Mouse (Mus musculus) left cerebral cortex, postnatal 14 days (tissue): Measurements from ENCODE around the gene Cox4i1. TPM values are rescaled to one million over a fixed set of nuclear protein-coding genes. Genes with fewer than 3 reads are reported as not detected.

Source experiments
- DNase-seq, 2 experiments: peaks; one replicate each; pipeline ENCODE4 v3.0.0; 2021 to 2022; ENCODE audit warnings: low spot score in 2 of 2, mixed read lengths in 1 of 2
- intact Hi-C: fragments of 180-260 bp; cut with DNase I; formaldehyde crosslinking; loops from one replicate; pipeline ENCODE4 v1.15.1; 2025
- total RNA-seq, 2 experiments: library from RNA; stranded (reverse); gene quantifications; 2 replicates each; pipeline ENCODE4 v1.2.3; 2021

Cox4i1 gene
- total RNA-seq, 2 experiments from 2014 or later: 1,181 to 1,191 TPM

DNA sequence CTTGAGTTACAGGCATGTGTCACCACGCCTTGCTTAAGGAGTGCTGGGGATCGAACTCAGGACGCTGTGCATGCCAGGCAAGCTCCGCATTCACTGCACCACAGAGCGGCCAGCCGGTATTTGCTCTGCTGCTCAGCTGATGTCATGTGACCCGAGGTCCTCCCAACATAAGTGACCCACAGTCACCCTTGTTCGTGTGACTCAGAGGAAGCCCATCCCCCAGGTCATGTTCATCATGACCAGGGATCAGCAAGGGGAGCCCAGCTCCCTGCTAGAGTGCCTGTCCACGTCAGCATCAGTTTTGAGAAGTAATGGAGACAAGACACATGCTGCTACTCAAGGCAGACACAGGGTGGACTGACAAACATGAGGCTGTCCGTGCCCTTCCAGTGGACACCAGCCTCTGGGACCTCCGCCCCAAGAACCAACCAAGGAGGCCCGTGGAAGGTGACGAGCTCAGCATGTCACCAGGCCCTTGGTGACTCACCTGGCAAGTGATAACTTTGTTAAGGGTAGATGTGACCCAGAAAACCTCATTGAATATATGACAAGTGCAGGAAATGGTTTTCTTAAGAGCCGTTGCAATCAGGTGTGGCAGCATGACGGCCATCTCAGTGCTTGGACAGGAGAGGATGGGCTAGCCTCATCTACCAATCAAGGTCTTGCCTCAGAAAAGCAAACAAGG is 48.1 kb downstream of the Cox4i1 start:
- DNase-seq: no peak
- intact Hi-C loops: no loop called here

- DNase-seq: no peak
- intact Hi-C loops: no loop called here
Observed at GRCm38 (mm10) chr8:120719586-120720236, 51.7 kb downstream of the Cox4i1 start.

DNA sequence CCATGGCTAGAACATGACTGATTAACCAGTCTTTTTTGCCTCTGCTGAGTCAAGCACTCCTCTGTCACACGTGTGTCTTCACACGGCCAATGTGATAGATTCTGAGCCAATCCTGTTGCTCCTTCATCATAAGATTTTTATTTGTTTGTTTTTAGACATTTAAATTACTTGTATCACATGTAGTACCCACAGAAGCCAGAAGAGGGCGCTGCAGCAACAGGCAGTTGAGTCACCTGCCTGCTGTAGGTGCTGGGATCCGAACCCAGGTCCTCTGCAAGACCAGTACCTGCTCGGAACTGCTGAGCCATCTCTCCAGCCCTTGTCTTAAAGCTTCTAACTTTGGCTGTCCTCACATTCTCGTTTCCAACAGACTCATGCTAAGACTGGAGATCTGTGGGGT is 55.0 kb downstream of the Cox4i1 start:
- intact Hi-C loops: no loop called here
- no peak for DNase-seq

Other genes starting within 250 kb of the Cox4i1 start
- 1 to 10 TPM; 1.2 to 1.4 TPM for gene Gins2, start 78.9 kb upstream of the Cox4i1 start, total RNA-seq
- gene 1190005I06Rik, start 20.6 kb upstream of the Cox4i1 start, total RNA-seq: 1 to 10 TPM; 5.7 to 6.7 TPM
- gene Gm27021, start 143 bp upstream of the Cox4i1 start, total RNA-seq: not detected
- gene Emc8, start 351 bp downstream of the Cox4i1 start, total RNA-seq: 10 to 100 TPM; 72.6 to 78.6 TPM
- gene Irf8, start 68.1 kb downstream of the Cox4i1 start, total RNA-seq: 1 to 10 TPM; 3.9 to 5.2 TPM